Mouse (Mus musculus) c-Kit-negative CD71-positive TER-119-positive erythroid progenitor cells, embryonic 14.5 days (primary cell): Measurements from ENCODE around the gene Ptcd1.
"Not testable (repeated sequence)": the region's sequence is repeated elsewhere in the genome, so short reads cannot be mapped to it uniquely, and the experiment has no call there.

Experiments
- DNase-seq: peaks from one replicate; pipeline ENCODE4 v3.0.0-alpha.2; 2013; ENCODE audit warnings: low read depth, low spot score

Ptcd1 gene

DNA sequence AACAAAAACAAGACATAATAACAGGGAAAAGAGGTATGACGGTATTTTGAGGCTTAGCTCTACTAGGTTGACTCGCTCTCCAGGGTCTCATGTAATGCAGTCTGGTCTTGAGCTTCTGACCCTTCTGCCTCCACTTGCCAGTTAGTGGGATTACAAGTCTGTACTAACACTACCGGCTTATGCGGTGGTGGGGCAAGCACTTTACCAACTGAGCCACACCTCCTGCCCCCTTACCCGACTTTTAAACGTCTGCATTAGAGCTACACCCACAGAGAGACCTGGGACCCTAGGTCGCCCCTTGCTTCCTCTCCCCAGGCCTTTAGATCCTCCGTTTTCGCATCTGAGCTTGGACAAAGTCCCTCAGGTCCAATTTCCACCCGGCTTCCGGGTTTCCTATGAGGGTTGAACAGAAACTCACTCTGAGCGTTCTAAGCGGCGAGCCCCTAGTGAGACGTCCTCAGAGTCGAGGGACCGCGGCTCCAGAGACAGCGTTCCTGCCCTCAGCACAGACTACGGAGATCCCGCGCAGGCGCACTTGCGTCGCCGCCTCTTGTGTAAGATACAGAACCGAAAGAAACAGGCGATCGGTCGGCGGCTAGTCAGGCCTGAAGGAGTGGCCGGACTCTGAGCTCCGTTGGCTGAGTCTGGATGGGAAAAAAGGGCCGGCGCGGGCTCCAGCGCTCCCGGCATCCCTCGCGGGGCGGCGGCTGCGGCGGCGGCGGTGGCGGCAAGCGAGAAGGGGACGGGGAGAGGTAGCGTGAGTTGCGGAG, at the start of gene Ptcd1, which contains the start of gene Cpsf4:
Ptcd1 (minus strand) TSS at position 573 of the 770 bp plus-strand sequence.
Cpsf4 (plus strand) TSS at position 678 of the 770 bp plus-strand sequence.
- DNase-seq: peak; percentile 99

DNA sequence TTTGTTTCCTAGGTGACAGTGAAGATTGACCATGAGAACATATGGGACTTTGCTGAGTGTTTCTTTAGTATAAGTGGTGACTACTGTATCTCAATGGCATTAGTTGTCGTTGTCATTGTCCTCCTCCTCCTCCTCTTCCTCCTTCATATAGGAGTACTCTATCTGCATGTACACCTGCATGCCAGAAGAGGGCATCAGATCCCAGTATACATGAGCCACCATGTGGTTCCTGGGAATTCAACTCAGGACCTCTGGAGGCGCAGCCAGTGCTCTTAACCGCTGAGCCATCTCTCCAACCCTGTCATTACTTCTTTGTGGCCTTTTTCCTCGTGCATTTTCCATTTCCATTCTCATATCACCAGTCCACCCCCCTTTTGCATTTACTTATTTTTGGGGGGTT, 47.8 kb upstream of the Ptcd1 start:
- DNase-seq: no peak

DNA sequence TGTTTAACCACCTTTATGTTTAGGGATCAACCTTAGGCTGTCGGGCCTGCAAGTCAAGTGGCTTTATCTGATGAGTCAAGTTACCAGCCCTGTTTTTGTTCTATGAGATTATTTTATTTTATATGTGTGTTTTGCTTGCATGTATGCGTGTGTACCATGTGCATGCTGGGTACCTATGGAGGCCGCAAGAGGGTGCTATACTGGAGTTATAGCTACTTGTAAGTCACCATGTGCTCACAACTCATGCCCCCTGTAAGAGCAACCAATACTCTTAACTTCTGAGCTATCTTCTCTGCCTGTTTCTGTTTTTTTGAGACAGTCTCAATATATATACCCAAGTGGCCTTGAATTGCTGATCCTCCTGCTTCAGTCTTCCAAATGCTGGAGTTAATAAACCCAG, 46.6 kb upstream of the Ptcd1 start:
- DNase-seq: no peak

DNA sequence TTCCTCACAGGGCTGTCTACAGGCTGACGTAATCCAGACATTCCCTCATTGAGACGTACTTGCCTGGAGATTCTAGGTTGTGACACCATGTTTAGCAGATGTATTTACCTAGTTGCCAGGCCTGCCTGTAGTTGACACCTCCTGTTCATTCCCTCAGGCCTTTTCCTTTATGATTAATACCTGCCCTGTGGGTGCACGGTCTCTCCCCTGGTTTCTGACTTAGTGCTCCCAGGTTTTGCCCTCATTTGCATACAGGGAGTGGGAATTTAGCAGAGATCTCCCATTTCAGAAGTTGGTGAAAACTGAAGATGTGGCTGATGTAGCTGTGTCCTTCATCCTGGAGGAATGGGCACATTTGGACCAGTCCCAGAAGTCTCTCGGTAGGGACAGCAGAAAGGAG, 45.3 kb upstream of the Ptcd1 start:
- no peak for DNase-seq

DNA sequence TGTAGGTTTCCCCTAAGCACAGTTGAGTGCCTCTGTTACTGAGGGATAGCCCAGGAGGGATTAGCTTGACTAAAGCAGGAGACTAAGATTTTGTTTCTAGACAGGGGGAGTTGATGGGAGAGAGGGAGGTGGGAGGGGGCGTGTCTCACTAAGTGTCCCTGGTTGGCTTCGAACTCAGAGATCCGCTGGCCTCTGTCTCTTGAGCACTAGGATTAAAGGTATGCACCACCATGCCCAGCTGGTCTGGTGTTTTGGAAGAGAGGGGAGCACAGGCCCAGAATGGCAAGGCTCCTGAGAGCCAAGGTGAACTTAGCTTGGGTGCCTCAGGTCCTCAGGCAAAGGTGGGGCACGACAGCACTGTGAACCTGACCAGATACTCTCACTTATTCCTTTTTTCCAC, 44.4 kb upstream of the Ptcd1 start:
- DNase-seq: no peak

DNA sequence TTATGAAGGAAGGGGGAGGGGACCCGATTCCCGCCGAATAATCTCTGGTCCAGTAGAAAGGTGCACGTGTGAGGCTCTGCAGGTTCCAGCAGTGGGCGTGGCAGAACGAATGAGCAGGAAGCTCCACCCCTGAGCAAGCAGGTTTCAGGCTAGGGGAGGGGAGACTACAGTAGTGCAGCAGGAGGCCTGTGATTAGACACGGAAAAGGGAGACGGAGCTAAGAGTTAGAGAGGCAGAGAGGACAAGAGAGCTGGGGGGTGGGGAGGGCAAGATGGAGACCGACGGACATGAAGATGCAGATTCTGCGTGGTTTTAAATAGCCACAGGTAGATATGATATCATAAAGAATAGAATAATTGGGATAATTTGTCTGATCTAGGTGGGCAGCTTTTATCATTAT, 41.5 kb upstream of the Ptcd1 start:
- DNase-seq: not testable (repeated sequence)

DNA sequence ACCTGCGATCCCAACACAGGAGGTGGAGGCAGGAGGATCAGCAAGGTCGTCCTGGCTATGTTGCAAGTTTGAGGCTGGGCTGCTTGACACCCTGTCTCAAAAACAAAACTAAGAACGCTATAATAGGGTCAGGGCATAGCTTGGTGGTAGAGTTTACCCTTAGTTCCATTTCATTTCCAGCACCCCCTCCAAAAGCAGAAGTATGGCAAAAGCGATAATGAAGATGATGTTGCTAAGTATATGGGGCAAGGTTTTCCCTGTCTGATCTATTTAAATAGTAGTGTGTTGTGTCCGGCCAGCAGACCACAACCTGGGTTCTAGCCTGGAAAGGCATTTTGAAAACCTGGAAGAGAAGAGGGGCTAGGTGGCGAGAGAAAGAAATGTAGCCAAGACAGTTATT, 41.0 kb upstream of the Ptcd1 start:
- no peak for DNase-seq

DNA sequence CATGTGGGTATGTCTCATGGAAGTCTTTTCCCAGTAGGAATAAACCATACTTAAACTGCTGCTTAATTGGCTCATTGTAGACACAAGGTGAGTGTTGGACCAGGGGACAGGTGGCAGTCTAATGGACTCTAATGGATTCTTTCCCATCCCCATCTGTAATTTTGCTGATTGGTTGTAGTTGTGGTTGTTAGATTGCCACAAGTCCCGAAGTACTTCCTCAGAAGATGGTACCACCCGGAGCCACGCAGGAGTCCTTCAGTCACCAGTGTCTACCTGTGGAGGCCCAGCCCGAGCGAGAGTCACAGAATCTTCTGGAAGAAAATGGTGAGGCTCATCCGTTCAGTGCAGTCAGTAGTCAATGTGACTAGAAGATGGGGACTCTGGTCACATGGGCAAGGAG, 40.5 kb upstream of the Ptcd1 start:
- no peak for DNase-seq

DNA sequence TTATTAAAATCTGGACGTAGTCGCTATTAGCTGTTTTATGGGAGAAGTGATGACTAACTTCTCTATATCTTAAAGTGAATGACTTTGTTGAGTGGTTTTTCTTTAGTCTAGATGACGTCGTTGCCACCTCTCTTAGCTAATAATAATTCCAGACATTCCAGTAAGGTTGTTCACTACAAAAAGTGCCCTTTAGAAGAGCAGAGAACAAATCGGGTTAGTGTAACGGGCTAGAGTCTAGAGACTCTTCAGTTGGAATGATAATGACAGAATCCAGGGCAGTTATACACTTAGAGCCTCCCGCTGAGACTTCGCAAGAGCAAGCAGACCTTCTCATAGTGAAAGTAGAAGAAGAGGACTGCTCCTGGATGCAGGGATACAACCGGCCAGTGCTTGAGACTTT, 38.1 kb upstream of the Ptcd1 start:
- no peak for DNase-seq

DNA sequence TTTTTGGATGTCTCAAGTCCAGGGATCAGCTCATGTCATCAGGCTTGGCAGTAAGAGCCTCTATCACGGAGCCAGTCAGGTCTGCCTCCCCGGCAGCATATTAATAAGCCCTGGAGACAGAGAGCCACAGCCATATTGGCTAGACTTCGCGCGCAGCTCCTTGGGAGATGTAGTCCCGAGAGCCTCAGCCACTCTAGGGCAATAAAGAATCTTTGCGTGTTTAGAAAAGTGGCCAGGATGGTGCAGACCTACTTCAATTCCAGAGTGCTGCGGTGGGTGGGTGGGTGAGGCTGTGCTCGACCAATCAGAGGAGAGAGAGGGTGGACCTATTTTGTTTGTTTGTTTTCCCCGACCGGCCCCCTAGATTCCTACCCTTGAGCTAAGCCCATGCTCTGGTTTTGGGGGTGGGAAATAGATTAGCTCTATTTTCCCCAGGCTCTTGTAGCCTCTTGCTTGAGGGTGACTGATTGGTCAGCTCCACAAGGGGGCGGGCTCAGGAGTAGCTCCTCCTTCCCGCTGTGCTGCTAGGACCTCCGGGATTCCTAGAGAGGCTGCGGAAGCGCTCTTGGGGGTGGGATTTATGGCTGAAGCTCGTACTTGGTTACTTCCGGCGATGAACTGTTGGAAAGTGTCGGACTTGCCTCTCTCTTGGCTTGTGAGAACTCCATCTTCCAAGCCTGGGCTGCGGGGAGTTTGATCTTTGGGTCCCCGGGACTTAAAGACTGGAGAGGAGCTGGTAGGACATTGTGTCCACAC, 37.2 kb upstream of the Ptcd1 start, which contains the start of gene Zkscan5:
Zkscan5 (plus strand) TSS at position 627 of the 756 bp plus-strand sequence.
- DNase-seq: peak; percentile 94

DNA sequence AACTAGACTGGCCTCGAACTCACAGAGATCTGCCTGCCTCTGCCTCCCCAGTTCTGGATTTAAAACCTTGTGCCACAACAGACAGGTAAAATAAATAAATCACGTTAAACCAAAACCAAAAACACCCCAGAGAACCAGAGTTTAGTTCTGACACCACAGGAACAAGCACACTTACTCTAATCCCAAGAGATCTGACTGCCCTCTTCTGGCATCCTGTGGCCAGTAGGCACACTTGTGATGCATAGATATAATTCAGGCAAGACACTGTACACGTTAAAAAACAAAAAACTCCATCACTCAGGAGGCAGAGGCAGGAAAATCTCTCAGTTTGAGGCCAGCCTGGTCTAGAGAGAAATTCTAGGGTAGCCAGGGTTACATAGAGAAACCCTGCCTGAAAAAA, 35.5 kb upstream of the Ptcd1 start:
- no peak for DNase-seq

DNA sequence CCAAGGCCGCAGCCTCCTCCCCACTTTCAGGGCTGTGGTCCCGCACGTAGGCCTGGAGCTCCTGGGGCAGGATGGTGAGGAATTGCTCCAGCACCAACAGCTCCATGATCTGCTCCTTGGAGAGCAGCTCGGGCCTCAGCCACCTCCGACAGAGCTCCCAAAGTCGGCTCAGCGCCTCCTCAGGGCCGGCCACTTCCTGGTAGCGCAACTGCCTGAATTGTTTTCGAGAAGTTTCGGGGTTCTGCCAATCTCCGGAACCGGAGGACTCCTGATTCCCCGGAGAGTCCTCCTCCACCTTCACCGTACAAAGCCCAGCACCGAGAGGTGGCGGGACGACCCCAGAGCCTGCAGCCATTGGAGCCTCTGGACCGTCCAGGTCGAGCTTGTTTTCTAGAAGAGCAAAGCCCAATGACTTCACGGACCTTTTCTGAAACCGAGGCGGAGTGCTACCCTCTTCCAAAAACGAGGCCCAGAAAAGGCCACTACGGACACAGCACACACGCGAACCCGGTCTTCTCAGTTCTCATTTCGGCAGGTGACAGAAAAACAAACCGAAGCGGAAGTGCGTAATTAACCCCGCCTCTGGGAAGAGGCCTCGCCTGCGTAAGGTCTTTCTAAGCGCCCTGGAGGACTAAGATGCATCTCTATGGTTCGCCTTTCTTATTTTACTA, 34.5 kb upstream of the Ptcd1 start, which contains the start of gene Zkscan14:
Zkscan14 (minus strand) TSS at position 548 of the 671 bp plus-strand sequence.
- peak; percentile 81 for DNase-seq

DNA sequence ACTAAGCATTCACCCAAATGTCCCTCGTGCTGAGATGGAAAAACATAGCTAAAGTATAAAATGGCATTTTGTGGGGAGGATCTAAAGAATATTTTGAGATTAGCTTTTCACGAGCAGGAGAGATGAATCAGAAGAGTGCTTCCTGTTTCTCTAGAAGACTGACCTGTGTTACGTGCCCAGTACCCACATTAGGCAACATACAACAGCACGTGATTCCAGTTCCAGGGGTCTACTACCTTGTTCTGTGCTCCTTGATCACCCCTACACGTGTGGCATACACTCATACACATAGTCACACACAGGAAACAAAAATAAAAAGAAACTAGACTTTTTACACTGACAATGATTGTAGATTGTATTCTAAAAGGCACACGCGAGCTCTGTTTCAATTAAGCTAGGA, 33.5 kb upstream of the Ptcd1 start:
- DNase-seq: no peak

DNA sequence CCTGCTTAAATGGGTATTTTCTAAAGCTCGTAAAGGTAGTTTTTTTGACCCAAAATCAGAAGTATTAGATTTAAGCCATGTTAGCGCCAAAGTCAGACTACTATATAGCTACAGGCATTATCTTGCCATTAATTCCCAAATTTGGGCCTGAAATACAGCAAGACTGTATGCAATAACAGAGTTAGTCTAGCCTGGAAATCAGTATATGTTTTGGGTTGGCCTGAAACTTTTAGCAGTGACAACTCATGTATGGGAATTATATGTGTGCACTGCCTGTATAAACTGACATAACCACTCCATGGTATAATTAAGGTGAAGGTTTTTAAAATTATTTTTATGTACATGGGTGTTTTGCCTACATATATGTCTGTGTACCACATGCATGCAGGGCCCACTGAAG, 25.1 kb upstream of the Ptcd1 start, which contains the start of gene Atp5j2:
Atp5j2 (minus strand) TSS at position 101 of the 400 bp plus-strand sequence.
- DNase-seq: no peak

DNA sequence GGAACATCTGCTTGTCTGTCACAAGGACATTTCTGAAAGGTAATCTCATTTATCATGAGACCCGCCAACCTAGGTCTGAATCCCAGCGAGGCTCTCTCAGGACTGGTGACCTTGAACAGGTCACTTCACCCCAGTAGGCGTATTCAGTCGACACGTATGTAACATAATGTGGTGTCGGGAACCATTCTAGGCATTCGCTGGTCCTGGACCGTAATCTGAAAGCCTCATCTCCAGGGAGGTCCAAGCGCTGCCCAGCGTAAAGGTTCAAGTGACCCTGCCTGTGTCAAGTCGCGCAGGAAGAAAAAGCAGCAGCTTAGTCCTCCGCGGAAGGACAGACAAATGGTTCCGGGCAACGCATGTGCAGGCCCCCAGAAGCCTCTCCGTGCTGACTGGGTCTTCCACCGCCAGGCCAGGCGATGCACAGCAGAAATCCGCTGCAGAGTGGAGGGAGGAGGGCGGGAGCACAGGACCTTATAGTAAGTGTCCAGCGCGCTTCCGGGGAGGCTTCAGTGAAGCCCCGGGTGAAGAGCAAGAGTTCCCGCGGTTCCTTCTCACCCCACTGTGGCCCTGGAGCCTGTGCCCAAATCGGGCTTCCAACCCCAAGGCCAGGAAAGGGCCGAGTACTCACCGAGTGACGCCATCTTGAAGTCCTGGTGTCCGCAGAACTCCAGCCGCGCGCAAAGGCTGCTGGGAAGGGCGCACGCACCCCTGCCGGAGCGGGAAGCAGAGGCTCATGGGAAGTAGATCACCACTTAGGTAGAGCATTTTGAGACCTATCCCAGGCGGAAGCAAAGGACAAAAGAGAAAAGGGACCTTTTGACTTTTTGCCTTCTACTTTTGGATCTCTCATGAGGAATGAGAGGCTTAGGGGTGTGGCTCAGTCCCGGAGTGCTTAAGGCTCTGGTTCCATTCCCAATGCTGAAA, 24.2 kb upstream of the Ptcd1 start:
- DNase-seq: peak; percentile 79

DNA sequence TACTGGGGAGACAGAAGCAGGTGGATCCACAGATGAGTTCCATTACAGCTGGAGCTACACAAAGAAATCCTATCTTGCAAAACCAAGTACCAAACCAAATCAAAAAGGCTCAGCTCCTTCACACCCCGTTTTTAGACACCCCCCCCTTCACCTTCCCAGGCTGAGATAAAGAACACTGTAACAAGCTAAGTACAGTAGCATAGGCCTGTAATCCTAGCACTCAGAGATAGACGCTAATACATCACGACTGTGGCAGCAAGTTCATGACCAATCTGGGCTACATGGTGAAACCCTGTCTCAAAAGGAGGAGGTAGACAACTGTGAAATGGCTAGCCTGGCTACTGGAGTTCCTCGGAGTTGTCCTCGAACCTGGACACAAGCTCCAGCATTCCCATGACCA, 23.5 kb upstream of the Ptcd1 start:
- no peak for DNase-seq

DNA sequence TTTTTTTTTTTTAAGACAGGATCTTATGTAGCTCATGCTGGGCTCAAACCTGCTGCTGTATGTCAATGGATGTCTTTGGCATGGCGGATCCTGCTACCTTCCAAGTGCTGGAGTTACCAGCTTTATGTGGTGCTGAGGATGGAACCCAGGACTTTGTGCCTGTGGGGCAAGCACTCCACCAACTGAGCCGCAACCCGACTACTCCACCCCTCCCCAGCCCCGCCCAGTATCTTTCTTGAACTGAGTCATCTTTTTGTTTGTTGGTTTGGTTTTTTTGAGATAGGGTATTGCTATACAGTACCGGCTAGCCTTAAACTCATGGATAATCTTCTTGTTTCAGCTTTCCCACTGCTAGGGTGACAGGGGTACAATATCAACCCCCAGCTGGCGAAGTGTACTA, 22.5 kb upstream of the Ptcd1 start:
- no peak for DNase-seq

DNA sequence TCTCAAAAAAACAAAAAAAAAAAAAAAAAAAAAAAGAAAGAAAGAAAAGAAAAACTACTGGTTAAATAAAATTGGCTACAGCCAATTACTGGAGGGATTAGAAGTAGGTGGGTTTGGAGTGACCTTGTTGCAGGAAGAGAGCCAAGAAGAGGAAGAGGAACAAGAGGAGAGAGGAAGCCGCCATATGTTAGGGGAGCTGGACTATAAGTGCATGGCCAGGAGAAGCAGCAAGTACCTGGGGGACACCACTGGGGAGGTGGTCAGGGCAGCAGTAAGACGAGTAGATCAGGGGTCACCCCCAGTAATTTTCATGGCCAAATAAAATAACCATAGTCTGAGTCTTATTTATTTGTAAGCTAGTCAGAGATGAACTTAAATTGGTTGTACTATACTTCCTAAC, 18.3 kb upstream of the Ptcd1 start:
- no peak for DNase-seq

DNA sequence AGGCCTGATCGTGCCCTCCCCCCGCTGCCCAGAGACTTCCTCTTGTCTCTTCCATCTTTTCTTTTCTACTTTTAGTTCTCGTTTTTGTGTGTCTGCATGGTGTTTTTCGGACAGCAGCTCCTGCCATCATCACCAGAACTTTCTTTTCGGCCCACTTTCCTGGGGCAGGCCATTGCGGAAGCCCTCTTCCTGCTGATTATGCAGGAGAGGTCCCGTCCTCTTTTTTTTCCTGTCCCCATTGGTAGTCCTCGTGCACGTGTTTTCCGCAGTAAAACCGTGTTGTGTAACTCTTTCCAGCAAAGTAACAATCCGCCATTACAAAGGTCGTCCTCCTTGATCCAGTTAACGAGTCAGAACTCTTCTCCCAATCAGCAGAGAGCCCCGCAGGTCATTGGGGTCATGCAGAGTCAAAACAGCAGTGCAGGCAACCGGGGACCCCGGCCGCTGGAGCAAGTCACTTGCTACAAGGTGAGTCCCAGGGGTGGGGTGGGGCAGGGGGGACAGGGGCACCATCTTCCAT, 11.6 kb upstream of the Ptcd1 start:
- DNase-seq: no peak

DNA sequence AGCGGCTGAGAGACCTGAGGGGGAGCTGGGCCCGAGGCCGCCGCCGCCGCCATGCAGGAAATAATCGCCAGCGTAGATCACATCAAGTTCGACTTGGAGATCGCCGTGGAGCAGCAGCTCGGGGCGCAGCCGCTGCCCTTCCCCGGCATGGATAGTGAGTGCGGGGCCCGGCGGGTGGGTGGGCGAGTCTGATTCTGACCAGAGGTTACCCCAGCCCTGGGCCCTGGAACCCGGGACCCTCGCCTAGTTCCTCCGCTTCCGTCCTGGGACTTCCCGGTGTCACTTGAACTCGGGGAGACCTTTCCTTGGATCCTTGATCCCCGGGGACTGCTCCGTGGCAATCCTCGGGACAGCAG, 376 bp upstream of the Ptcd1 start:
- no peak for DNase-seq

DNA sequence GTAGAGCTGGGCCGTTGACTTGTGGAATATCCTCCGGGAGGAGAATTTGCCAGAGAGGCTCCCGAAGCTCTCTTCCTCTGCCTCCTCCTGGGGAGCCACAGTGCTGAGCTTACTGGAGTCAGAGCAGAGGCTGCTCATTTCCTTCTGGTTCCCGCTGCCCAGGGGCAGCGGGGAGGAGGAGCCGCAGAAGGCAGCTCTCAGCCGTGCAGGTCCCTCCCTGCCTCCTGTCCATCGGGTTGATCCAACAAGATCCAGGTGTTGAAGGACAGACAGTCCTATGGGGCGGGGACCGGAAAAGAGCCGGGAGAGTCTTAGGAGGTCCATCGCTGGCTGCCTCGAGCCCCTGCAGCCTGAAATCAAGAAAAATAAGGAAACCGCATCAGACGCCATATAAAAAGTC, 1.7 kb downstream of the Ptcd1 start:
- DNase-seq: no peak
